Mouse (Mus musculus) mature B cell (primary cell): Measurements from ENCODE around the gene Lman2.

Experiments used
- in situ Hi-C: fragments of 300-500 bp; cut with MboI; formaldehyde crosslinking; loops from 2 replicates; pipeline ENCODE4 v1.14.3; 2019

The Lman2 gene

DNA sequence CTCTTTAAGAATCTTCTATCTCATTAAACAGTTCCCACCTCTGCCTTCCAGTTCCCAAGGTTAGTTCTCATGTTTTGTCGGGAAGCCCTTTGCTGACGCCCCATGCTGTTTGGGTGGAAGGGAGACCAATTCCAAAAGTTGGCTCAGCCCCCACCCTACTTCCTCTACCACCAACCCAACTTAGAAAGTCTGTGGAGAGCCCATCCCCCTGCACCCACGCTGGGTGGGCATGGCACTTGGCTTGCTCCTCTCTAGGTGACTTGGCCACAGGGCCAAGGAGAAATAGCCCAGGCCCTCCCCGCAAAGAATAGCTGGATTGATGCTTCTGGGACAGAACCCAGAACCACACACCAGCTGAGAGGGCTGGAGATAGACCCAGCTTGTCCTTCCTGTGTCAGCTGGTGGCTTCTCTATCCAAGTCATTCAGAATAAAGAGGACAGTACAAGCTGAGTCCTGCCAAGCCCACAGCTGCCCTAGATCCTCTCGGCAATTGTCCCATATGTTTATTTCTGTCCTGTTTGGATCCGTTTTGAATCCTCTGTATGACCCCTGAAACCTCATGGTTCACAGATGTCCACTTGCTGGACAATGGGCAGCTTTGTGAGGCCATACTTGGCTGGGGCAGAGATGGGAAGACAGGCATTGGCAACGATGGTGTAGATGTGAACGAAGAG is 8.6 kb upstream of the Lman2 start:
- in situ Hi-C loops, result no loop called here

DNA sequence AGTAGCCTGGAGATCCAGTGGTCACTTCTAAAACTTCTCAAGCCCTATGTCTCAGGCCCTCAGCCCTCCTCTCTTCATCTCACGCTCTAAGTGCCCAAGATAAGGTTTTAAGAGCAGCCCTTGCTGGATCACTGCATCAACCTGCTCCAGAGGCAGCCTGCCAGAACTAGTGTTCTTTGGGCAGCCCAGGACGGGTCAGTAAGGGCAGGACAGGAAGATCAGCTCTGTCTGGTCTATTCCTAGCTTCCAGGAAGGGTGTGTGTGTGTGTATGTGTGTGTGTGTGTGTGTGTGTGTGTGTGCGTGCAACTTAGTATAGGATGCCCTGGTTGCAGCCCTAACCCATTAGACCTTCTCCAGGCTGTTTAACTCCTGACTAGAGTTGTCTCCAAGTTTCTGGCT is 7.7 kb upstream of the Lman2 start:
- in situ Hi-C loops, result no loop called here

DNA sequence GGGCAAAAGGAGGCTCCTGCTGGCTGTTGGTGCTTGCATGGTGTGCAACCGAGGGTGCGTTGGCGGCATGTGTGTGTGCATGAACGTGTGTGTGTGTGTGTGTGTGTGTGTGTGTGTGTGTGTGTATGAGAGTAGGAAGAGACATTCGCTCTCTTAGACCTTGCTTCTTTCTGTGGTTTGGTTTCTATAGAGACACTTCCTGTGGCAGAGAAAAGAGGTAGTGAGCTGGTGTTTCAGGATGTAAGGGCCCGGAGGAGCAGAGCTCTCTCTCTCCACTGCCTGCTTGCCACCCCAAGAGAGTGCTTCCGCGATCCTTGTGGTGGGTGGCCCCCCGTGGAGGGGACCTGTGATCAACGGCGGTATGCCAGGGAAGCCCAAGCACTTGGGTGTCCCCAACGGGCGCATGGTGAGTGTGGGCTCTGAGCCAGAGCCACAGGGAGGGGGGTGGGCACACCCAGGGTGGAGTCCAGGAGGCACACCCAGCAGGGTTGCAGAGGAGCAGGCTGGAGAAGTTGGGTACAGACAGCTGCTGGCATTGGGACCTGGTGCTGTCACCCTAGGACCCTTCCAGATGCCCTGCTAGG is 7.0 kb upstream of the Lman2 start, which contains the start of gene Rgs14:
Gene Rgs14, plus strand, starts transcription at position 202 of the 584 bp plus-strand sequence.
- in situ Hi-C loops, result no loop called here

DNA sequence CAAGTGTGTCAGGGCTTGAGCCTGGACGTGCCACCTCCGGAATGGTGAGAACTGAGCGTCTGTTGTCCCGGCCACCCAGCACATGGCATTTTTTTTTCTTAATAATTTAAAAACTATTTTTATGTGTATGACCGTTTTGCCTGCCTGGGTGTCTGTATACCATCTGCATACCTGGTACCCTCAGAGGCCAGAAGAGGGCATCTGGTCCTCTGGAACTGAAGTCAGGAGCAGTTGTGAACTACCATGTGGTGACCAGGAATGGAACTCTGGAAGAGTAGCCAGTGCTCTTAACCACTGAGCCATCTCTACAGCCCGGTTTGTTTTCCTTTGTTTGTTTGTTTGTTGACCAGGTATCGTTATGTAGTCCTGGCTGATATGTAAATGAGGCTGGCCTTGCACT is 5.8 kb upstream of the Lman2 start:
- in situ Hi-C loops, result no loop called here

DNA sequence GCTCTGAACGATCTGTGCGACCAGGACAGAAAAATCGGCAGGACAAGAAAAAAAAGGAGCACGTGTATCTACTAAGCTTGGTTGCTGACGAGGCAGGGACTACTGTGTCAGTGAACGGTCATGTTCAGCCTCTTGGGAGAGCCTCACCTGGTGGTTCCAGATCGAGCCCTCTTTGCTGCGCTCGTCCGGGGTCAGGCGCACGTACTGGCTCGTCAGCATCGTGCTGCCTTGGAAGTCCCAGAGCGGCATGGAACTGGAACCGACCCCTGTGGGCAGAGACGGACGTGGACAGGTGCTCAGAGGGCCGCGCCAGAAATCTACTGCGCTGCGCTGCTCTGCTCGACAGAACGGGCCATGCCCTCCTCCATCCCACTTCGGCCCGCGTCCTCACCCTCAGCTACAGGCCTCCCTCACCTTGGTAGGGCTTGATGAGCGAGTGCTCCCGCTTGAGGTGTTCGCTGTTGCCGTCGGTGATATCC is 570 bp downstream of the Lman2 start:
- in situ Hi-C loops, result no loop called here

DNA sequence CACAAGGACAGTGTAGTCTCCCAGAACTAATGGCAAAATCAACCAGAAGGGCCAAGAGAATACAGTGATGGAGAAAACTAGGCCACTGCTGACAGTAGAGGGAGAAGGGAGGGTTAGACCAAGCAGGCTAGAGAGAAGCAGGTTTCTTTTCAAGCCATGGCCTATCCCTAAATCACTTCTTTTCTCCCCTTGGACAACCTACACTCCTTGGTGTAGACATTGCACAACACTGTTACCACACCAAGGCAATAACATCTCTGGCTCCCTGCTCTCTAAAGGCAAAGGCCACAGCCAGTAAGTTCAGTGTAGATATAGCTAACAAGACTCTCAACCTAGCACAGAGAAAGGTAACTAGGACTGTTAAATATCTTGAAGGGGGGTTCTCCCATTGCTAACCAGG is 1.4 kb downstream of the Lman2 start:
- in situ Hi-C loops, result no loop called here

DNA sequence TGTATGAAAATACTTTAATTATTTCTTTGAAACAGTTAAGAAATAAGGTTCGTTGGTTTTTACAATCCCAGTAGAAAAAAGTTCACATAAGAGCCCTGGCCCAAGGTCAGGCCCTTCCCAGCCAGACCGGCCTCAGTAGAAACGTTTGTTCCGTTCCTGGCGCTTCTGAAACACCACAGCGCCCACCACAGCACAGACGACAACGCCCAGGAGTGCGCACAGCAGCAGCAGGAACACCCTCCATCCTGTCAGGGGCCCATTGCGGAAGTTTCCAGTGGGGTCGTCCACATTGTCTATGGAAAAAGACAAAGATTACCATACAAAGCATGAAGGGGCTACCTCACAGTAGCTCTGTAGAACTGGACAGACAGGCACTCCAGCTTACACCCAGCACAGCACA is 15.8 kb downstream of the Lman2 start:
- in situ Hi-C loops, result no loop called here

DNA sequence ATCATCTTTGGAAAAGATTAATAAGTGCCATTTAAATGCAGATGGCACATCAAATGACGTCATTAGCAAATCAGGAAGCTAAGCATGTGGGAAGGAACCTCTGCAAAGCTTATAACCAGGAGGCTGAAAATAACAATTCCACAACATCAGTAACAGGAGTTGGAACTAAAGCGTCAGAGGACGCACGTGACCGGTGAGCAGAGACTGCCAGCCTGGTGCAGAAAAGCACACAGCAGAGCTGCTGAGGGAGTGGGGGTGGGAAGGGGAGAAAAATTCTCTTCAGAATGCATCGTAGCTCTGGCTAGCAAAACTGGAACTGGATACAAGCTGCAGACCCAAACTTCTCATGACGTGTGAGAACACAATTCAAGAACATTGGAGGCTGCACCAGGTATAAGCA is 18.3 kb downstream of the Lman2 start:
- in situ Hi-C loops, result no loop called here

DNA sequence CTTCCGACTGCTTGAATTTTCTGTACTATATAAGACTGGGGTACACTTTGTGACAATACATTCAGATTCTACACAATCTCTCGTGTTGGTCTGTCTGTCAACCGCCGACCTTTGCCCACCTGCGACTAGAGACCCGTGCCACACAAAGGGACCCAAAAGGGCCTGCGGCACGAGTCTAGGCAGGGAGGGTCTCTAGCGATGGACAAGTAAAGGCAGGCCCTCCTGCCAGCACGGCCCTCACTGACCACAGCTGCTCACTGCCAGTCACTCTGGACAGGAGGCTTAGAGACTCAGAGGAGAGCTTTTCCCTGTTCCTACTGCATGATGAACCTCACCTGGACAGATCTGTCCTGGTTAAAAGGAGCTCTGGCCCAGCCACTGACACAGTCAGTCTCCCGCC is 20.1 kb downstream of the Lman2 start:
- in situ Hi-C loops, result no loop called here

DNA sequence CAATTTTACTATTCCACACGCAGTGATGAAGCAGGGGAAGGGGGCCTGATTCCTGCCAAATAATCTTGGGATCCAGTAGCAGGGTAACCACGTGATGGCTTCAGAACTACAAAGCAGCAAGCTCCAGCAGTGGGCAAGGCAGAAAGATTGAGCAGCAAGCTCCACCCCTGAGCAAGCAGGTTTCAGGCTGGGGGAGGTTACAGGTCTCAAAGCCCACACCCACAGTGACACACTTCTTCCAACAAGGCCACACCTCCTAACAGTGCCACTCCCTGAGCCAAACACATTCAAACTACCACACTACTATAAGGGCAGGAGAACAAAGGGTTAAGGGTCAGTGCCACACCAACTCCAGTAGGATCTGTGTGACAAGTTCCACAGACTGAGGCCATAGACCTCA is 23.3 kb downstream of the Lman2 start:
- in situ Hi-C loops, result no loop called here

DNA sequence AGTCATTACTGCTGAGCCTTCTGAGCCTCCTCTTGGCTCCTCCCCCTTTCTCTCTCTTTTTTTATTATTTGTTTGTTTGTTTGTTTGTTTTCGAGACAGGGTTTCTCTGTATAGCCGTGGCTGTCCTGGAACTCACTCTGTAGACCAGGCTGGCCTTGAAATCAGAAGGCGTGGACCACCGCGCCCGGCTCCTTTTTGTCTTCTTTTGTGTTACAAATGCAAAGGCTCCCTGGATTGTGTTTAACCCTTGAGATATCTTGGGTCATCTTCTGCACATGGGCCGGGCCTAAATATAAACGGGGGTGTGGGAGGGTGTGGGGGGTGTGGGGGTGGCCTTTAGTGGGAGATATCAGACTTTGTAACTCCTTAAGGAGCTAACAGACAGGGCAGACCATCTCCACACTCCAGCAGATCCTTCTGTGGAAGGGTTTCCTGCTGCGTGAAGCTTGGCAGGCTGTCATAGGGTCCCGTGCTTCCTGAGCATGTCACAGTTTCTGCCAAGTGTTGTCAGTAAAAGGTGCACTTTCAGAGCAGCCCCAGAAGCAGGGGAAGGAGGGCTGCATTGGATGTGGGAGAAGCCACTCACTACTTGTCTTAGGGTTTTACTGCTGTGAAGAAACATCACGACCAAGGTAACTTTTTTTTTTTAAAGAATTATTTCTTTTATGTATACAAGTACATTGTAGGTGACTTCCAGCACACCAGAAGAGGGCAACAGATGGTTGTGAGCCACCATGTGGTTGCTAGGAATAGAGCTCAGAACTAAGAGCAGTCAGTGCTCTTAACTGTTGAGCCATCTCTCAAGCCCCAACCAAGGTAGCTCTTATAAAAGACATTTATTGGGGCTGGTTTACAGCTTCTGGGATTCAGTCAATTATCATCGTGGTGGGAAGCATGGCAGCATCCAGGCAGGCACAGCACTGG is 24.2 kb downstream of the Lman2 start:
- in situ Hi-C loops, result no loop called here

DNA sequence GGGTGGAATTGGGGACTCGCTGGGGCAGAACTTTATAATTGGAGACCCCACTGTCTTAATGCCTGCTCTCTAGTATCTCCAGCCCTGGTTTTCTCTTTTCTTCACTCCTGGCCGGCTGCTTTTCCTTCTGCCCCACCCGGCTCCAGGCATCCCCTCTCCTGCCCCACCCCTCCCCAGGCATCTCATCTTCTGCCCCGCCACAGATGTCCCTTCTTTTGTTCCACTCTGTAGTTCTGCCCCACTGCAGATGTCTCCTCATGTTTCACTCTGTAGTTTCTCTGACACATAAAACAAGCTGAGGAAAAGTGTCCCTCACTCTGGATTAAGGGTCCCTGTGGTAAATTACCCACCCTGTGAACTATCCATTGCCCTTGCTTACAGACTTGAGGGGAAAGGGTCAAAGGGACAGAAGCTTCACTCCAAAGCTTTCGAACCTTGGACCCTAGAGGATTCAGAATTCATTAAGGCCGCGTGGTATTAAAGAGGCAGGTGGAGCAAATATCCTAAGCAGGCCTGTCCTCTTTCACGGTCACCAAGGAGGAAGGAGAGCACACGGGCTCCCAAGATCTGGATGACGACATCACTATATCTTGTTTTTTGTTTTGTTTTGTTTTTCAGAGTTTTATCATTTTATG is 25.1 kb downstream of the Lman2 start:
- in situ Hi-C loops, result no loop called here

DNA sequence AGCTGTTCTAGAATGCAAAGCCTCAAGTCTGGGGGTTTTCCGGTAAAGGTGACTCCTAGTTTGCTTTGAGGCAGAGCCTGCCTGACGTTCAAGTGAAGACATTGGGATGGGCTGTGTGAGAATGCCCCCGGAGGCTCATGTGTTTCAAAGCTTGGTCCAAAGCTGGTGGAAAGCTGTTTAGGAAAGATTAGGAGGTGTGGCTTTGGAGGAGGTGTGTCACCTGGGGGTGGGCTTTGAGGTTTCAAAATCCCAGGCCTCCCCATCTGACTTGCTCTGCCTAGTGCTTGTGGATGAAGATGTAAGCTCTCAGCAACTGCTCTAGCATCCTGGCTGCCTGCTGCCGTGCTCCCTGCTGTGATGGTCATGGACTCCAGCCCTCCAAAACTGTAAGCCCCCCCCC is 26.9 kb downstream of the Lman2 start:
- in situ Hi-C loops, result no loop called here

DNA sequence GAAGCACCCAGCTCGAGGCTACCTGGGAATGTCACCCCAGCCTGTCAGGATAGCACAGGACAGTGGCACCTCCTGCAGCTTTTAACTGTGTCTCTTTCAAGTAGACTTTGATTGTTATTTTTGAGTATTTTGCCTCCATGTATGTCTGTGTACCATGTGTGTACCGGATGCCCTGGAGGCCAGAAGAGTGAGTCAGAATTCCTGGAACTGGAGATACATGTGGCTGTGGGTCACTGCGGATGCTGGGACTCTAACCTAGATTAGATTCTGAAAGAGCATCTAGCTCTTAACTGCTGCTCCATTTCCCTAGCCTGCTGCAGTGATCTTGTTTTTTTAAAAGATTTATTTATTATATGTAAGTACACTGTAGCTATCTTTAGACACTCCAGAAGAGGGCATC is 30.3 kb downstream of the Lman2 start:
- in situ Hi-C loops, result no loop called here

DNA sequence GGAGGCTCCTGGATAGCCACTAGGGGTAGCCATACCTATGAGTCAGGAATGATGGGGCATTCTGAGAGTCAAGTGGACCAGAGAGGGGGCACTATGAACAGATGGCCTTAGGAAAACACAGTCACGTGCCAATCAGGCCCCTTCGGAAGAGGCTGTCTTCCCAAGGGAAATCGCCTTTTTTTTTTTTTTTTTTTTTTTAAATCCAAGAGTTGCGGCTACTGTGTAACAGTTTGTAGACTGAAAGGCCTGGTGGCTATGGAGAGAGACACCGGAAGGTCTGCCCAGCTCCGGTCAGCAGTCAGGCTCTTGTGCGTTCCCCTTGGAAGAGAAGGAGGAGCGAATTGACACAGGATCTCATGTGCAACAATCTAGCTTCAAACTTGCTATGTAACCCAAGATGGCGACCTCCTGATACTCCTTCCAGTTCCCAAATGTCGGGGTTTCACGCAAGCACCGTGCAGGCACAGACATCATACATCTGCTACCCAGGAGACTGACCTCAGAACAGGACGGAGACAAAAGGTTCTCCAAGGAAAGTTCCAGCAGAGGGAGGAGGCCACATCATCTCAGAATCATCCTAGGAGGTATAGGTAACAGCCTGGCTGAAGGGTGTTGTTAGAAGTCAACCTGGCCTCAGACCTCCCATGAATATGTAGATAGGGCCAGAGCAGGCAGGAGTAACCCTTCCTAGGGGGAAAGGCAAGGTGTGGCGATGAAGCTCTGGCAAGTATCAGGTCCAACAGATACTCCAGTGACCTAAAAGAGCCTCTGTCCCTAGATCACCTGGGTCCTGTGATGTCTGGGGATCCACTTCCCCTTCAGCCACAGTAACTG is 31.8 kb downstream of the Lman2 start:
- in situ Hi-C loops, result no loop called here

DNA sequence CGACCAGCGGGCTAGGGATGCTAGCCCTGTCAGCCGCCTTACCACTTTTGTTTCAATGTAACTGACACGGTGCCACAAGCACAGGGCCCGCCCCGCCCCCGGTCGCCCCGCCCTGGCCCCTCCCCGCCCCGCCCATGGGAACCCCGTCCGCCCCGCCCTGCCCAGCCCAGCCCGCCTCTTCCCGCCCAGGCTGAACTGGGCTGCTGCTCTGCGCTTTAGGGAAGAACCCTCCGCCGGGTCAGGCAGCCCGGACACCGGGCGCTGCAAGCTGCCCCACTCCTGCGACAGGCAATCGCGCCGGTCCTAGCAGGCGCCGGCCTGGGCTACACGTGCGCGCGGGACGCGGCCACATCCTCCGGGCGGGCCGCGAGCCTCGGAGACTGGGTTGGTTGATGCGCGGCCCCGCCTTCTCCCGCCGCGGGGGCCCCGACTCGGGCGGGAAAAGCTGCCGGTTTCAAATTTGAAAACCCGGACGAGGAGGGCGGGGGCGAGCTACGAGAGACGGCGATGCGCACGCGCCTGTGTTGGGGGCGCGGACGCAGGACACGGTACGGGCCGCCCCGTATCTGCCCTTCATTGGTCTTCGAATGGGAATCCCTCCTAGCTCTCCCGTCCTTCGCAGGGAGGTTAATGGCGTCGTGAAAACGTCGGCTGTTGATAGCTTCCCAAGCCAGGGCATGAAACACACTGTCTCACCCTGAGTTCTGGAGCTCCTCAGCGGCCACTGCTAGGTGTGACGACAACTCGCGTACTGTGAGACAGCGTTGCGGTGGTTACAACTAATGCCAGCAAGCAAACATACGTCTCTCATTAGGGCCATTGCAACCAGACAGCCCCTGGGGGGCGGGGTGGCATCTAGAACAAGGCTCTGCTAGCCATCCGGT is 32.7 kb downstream of the Lman2 start, which contains the start of gene Mxd3:
Gene Mxd3, minus strand, starts transcription at position 141 of the 884 bp plus-strand sequence.
- in situ Hi-C loops, result no loop called here

DNA sequence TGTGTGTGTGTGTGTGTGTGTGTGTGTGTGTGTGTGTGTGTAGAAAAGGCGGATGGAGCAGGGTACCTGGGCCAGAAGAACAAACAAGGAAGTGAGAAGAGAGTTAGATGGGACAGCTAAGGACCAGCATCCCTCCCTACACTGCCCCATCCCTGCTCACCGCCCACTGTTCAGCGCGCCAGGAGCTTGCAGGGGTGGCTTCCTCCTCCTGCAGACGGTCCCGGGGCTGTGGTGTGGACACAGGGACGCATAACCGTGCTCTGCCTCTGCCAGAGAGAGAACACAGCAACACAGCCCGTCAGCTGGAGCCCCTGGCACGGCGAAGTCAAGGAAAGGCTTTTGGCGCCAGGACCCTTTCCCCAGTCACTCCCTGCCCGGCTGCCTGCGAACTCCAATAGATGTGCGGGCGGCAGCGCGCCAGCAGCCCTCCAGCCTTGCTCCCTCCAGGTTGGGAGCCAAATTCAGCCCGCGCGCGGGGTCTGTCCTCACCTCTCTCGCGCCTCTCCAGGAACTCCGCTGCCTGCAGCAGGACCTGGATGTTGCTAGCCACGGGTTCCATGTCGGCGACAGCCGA is 33.4 kb downstream of the Lman2 start:
- in situ Hi-C loops, result no loop called here

DNA sequence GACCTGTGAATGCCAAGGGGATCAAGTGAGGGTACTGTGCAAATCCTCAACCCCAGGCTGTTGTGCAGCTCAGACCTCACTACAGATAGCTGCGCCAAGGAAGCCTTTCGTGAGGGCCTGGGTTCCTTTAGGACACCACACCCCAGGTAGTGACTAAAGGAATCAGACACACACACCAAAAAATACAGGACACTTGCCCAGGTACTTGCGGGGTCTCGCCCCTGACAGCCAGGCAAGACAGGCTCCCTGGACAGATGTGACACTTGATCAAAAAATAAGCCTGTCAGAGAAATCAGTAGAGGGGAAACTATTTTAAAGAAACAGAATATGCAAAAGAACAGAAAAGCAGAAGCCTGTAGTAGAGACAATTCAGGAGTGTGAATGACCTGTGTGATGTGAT is 33.9 kb downstream of the Lman2 start:
- in situ Hi-C loops, result no loop called here

DNA sequence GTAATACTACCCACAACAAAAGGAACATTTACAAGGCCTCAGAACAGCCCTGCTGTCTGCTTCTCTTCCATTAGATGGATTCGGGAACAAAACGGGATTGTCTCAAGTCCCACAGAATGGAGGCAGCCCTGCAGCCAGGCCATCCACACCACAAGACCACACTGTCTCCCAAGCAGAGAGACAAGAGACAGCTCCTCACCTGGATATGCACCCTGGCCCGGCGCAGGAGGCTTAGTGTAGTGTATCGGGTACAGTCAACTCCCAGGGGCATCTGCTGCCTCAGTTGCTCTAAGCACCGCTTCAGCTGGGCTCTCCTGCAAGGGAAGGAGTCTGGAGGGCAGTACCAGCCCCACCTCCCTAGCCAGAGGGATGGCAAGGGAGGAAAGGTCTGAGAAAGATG is 34.4 kb downstream of the Lman2 start:
- in situ Hi-C loops, result no loop called here

DNA sequence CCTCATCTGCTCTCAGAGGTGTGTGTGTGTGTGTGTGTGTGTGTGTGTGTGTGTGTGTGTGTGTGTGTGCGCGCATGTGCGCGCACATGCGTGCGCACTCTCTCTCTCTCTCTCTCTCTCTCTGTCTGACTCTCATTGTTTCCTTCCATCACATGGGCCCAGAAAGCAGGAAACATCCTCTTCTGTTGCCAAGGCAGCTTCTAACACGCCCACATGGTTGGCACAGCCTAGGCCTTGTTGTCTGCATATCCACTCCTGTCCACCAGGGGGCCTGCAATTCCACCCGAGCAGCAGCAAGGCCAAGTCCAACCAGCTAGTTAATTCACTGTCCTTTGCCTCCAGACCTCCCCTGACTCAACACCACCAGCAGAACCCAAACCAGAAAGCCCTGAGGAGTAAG is 35.0 kb downstream of the Lman2 start:
- in situ Hi-C loops, result no loop called here
